Mouse (Mus musculus): ENCODE results near the gene Zglp1.

- no peak for TF ChIP-seq POLR2A (IDR thresholded peaks at IDR 0.05; ENCODE audit: extremely low read depth, insufficient read depth, low read length)
- no peak for TF ChIP-seq CTCF (IDR thresholded peaks at IDR 0.05; ENCODE audit: extremely low read depth, insufficient read depth, low read length)
These were observed 30.9 kb upstream of the Zglp1 start for GRCm38 (mm10) chr9:21097793-21098192.

All from cortical plate, adult 2 months (tissue).